Mouse (Mus musculus) G1E-ER4 (cell line): ENCODE data around the gene Gm8720. TPM values are rescaled to one million over a fixed set of nuclear protein-coding genes. Genes with fewer than 3 reads are reported as not detected.
"Not testable (repeated sequence)": the region's sequence is repeated elsewhere in the genome, so short reads cannot be mapped to it uniquely, and the experiment has no call there.

Source experiments
- GATA1 ChIP-seq: IDR thresholded peaks from one replicate; pipeline ENCODE4 v1.8.0; 2012; ENCODE audit warnings: low read length, inconsistent platforms
- polyA plus RNA-seq: library from polyadenylated mRNA; stranded (reverse); fragments of >175 nt; gene quantifications from 2 replicates; pipeline ENCODE4 v1.2.3, GENCODE M21; 2012

The Gm8720 gene
- not detected in 2 replicates for polyA plus RNA-seq

DNA sequence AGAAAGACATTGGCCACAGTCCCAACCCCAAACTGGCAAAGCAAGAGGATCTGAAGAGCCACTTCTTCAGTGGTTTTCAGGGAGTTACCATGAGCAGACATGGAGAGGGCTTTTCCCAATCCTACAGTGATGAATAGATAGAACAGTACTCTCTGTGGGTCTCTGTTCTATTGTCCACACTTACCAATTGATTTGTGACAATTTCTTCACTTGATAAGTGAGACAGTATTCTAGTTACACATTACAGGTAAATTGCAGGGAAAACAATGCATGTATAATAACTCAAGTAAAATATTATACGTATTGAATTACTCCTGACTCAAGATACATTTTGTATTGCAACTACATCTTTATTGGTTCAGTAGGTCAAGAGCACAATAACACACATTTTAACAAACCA, at the start of gene Gm8720:
Gm8720 (minus strand) TSS at position 101 of the 400 bp plus-strand sequence.
- TF ChIP-seq GATA1 = not testable (repeated sequence)

DNA sequence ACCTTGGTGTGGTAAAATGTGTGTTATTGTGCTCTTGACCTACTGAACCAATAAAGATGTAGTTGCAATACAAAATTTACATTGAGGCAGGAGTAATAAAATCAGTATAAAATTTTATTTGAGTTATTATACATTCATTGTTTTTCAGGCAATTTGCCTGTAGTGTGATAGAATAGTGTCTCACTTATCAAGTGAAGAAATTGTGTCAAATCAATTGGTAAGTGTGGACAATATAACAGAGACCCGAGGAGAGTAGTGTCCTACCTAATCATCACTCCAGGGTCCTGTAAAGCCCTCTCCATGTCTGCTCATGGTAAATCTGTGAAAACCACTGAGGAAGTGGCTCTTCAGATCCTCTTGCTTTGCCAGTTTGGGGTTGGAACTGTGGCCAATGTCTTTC, 12.0 kb downstream of the Gm8720 start, which contains the start of gene Vmn1r163:
Vmn1r163 (plus strand) TSS at position 301 of the 400 bp plus-strand sequence.
- not testable (repeated sequence) for TF ChIP-seq GATA1

DNA sequence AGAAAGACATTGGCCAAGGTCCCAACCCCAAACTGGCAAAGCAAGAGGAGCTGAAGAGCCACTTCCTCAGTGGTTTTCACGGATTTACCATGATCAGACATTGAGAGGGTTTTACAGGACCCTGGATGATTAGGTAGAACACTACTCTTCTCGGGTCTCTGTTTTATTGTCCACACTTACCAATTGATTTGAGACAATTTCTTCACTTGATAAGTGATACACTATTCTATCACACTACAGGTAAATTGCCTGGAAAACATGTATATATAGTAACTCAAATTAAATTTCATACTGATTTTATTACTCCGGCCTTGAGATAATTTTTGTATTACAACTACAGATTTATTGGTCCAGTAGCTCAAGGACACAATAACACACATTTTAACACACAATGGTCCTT, 47.4 kb downstream of the Gm8720 start, which contains the start of gene Gm4216:
Gm4216 (minus strand) TSS at position 101 of the 400 bp plus-strand sequence.
- not testable (repeated sequence) for TF ChIP-seq GATA1

Other genes starting within 250 kb of the Gm8720 start
- not detected in 2 replicates for gene Vmn1r159, start 223.9 kb downstream of the Gm8720 start, polyA plus RNA-seq
- gene Vmn1r160, start 196.2 kb downstream of the Gm8720 start, polyA plus RNA-seq = not detected in 2 replicates
- gene Gm4214, start 82.8 kb downstream of the Gm8720 start, polyA plus RNA-seq = not detected in 2 replicates
- gene Gm4216, start 47.5 kb downstream of the Gm8720 start, polyA plus RNA-seq = not detected in 2 replicates
- gene Vmn1r163, start 11.9 kb downstream of the Gm8720 start, polyA plus RNA-seq = not detected in 2 replicates
- gene Gm10662, start 77.0 kb upstream of the Gm8720 start, polyA plus RNA-seq = not detected in 2 replicates
- not detected in 2 replicates for gene Vmn1r165, start 149.9 kb upstream of the Gm8720 start, polyA plus RNA-seq
- gene Vmn1r166, start 184.2 kb upstream of the Gm8720 start, polyA plus RNA-seq = not detected in 2 replicates
- not detected in 2 replicates for gene Gm6902, start 211.4 kb upstream of the Gm8720 start, polyA plus RNA-seq
- not detected in 2 replicates for gene Nlrp4e, start 233.7 kb upstream of the Gm8720 start, polyA plus RNA-seq